Mouse (Mus musculus) induced T-regulatory cell, adult 2 months (primary cell): Measurements from ENCODE around the gene Spcs3.
"Not testable (repeated sequence)": the region's sequence is repeated elsewhere in the genome, so short reads cannot be mapped to it uniquely, and the experiment has no call there.

Experiments used
- DNase-seq: peaks from one replicate; pipeline ENCODE4 v3.0.0-alpha.2; 2012; ENCODE audit warnings: low read depth

The Spcs3 gene

GRCm38 (mm10) chr8:54529382-54530296 lies at the start of gene Spcs3, which contains the start of gene Asb5:
Spcs3 (minus strand) TSS chr8:54529998.
Asb5 (plus strand) TSS chr8:54529580.
- DNase-seq: peak; percentile 98

- no peak for DNase-seq
Observed at GRCm38 (mm10) chr8:54570618-54571609, 41.1 kb upstream of the Spcs3 start.

- no peak for DNase-seq
Observed at GRCm38 (mm10) chr8:54567168-54567567, 37.4 kb upstream of the Spcs3 start.

DNA sequence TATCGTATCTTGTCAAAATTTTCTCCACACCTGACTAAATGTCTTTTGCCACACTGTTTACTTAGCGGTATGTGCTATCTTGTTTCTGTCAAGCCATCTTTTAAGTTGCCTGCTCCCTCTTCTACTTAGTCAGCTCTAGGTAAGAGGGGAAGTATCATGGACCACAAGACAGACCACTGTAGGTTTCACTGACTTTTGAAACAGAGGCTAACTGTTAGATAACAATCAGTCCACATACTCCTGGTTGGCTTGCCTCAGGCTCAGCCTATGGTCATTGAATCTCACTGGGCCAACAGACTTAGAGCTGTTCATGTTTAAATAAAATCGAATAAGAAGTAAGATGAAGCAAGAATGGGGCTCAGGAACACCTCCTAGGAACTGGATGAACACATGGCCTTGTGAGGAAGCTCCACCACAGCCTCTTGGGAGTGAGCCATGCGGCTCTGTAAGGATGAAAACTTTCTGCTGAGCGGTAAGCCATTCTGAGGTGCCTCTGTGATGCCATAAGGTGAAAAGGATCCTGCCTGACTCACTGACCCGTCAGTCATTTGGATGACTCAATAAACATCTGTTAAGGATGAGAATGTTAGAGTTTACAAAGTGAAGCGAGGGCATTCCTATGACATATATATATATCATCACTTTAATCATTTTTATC lies 35.9 kb upstream of the Spcs3 start:
- DNase-seq: no peak

GRCm38 (mm10) chr8:54565181-54565580 lies 35.4 kb upstream of the Spcs3 start:
- DNase-seq: no peak

- DNase-seq: no peak
Observed at GRCm38 (mm10) chr8:54562137-54562536, 32.3 kb upstream of the Spcs3 start.

- no peak for DNase-seq
Observed at GRCm38 (mm10) chr8:54554921-54555320, 25.1 kb upstream of the Spcs3 start.

- DNase-seq: no peak
Observed at GRCm38 (mm10) chr8:54550026-54550574, 20.3 kb upstream of the Spcs3 start.

- no peak for DNase-seq
Observed at GRCm38 (mm10) chr8:54548383-54548782, 18.6 kb upstream of the Spcs3 start.

GRCm38 (mm10) chr8:54541331-54541730 lies 11.5 kb upstream of the Spcs3 start:
- DNase-seq: no peak

DNA sequence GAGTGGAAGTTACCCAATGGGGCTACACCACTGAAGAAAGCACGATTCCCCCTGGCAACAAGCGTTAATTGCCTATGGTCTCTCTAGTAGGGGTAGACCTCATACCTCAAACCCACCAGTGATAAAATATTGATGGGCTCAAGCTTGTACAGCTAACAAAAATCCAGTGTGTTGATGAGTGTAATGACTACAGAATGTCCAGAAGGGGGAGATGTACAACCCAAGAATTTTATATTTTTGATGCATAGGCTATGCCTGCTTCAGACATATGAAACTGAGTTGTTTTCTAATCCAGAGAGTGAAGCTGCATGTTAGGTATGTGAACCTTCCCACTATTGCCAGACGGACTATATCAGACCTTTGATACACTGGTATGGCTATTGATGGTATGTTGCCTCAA lies 7.5 kb upstream of the Spcs3 start:
- DNase-seq: peak; percentile 23

DNA sequence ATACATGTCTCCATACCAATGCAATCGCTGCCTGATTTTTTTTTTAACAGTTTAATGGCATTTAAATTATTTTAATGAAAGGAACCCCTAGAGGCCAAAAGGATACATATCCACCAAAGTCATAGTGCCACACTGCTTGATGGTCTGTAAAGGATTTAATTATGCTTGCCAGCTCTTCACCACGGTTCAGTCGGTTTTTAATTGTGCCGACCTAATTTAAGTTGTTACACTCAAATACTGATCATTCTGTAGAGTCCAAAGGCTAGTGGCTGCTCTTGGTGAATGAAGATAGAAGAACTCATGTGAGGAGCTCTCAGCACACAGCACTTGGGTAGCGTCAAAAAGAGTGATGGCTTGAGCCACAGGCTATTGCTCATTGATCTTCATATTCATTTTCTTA lies 5.4 kb upstream of the Spcs3 start:
- no peak for DNase-seq

GRCm38 (mm10) chr8:54528571-54528970 lies 1.2 kb downstream of the Spcs3 start:
- no peak for DNase-seq

DNA sequence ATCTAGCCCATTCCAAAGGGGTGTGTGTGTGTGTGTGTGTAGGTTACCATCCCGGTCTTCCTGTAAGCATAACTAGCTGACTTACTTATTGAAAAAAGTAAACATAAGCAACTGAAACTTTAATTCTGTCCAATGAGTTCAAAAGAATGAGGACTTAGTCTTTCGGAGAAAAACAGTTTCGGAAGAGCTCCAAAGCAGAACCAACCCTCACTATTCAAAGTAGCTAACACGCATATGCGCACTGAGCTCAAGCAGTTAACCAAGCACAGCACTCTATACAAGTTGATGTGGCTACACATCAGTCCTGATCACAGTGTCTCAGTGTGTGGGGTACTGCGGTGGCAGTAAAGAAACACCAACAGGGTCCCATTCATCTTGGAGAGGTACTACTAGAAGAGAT lies 3.1 kb downstream of the Spcs3 start:
- no peak for DNase-seq

GRCm38 (mm10) chr8:54525606-54526005 lies 4.2 kb downstream of the Spcs3 start:
- peak; percentile 33 for DNase-seq

- no peak for DNase-seq
Observed at GRCm38 (mm10) chr8:54520516-54520915, 9.3 kb downstream of the Spcs3 start.

DNA sequence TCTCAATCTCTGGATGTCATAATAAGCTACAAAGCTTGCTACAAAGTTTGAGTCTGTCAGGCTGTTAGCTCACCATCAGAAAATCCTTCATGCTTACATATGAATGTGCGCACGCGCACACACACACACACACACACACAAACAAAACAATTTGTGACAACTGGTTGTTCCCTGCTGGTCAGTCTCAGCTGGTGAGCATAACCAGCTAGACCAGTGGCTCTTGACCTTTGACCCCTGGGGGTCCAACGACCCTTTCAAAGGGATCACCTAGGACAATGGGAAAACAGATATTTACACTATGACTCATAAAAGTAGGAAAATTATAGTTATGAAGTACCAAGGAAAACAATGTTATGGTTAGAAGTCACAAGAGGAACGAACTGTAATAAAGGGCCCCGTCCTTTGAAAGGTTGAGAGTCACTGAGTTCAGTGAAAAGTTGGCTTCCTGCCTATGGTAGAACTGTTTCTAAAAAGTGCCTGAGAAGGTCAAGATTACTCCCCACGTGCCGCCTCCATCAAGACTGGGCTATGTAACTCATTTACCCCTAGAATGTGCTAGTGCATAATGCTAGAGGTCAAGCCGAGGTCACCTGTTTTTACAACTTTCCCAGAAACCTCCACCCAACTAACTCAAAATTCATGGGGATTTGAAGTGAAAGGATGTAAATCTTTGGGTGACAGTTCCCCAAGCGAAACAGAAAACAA lies 10.9 kb downstream of the Spcs3 start:
- DNase-seq: no peak

DNA sequence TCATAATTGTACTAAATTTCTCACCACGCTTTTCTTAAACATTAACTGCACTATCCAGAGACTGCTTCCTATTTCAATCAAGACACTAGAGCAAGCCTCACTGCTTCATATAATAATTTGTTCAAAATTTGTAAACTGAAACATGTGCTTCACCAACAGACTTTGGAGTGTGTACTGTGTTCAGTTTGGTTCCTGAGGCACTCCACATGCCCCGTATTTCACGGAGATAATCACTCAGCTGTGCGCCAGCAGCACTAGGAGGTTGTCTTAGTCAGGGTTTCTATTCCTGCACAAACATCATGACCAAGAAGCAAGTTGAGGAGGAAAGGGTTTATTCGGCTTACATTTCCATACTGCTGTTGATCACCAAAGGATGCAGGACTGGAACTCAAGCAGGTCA lies 17.6 kb downstream of the Spcs3 start:
- not testable (repeated sequence) for DNase-seq

GRCm38 (mm10) chr8:54511791-54512190 lies 18.0 kb downstream of the Spcs3 start:
- no peak for DNase-seq

GRCm38 (mm10) chr8:54509221-54509721 lies 20.5 kb downstream of the Spcs3 start:
- DNase-seq: peak; percentile 34

DNA sequence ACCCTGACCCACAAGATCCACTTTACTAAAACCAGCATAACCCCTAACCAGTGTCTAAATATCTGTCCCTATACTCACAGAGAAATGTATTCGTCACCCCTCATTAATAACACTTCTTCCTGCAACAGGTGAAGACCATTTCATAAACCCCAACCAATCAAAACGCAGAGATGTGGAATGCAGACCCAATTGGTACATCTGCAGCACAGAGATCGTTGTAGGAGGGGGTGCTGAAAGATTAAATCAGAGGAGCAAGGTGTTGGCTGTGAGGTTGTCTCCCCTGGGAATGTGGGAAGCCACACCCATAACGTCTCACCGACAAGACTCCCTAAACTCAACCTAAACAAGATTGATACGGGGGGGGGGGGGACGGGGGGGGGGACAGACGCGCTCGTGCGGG lies 21.0 kb downstream of the Spcs3 start:
- DNase-seq: no peak
